Mouse (Mus musculus) liver, embryonic 14.5 days (tissue): ENCODE results near the gene Zfp54.

Experiments
- CTCF ChIP-seq: IDR thresholded peaks from 2 replicates; pipeline ENCODE4 v1.5.1; 2016; ENCODE audit warnings: antibody characterized with exemption, low read depth, control low read depth
- EP300 ChIP-seq: IDR thresholded peaks from 2 replicates; pipeline ENCODE4 v1.6.1; 2016; ENCODE audit warnings: antibody characterized with exemption, low read depth

GRCm38 (mm10) chr17:21375311-21375710 is 47.7 kb upstream of the Zfp54 start:
- TF ChIP-seq CTCF = no peak
- TF ChIP-seq EP300 = no peak
